Mouse (Mus musculus) spleen, adult 2 months (tissue): ENCODE measurements around the gene Kap. TPM values are rescaled to one million over a fixed set of nuclear protein-coding genes. Genes with fewer than 3 reads are reported as not detected.
"Not testable (repeated sequence)": the region's sequence is repeated elsewhere in the genome, so short reads cannot be mapped to it uniquely, and the experiment has no call there.

Source experiments
- DNase-seq, 2 experiments: peaks; one replicate each; pipeline versions ENCODE4 v3.0.0 to v3.0.0-alpha.2; 2012 to 2021; ENCODE audit warnings: low spot score in 2 of 2, low read depth in 1 of 2
- H3K27ac ChIP-seq: fragments of 200-500 bp; 2 replicates; pipeline ENCODE4 v1.5.1; 2012; ENCODE audit warnings: low read length, inconsistent platforms; ENCODE audit not compliant: insufficient read depth
- H3K27me3 ChIP-seq: fragments of 200-500 bp; 2 replicates; pipeline ENCODE4 v1.6.1; 2012; ENCODE audit warnings: mild to moderate bottlenecking, moderate library complexity, low read length, inconsistent platforms; ENCODE audit not compliant: control insufficient read depth, insufficient read depth
- H3K36me3 ChIP-seq: fragments of 200-500 bp; 2 replicates; pipeline ENCODE4 v1.6.1; 2012; ENCODE audit warnings: mild to moderate bottlenecking, low read length, inconsistent platforms; ENCODE audit not compliant: control insufficient read depth, insufficient read depth
- H3K4me1 ChIP-seq: fragments of 200-500 bp; 2 replicates; pipeline ENCODE4 v1.6.1; 2011; ENCODE audit warnings: inconsistent platforms; ENCODE audit not compliant: control insufficient read depth, insufficient read depth, insufficient read length
- H3K4me3 ChIP-seq: fragments of 200-500 bp; 2 replicates; pipeline ENCODE4 v1.5.1; 2011; ENCODE audit warnings: mild to moderate bottlenecking, inconsistent platforms; ENCODE audit not compliant: insufficient read depth, insufficient read length; ENCODE audit errors: extremely low read depth
- CTCF ChIP-seq: fragments of 200-500 bp; IDR thresholded peaks from 2 replicates; pipeline ENCODE4 v1.5.1; 2011; ENCODE audit warnings: mild to moderate bottlenecking, inconsistent platforms; ENCODE audit not compliant: insufficient read depth, insufficient read length, insufficient replicate concordance; ENCODE audit errors: extremely low read depth
- POLR2A ChIP-seq: fragments of 200-500 bp; IDR thresholded peaks from 2 replicates; pipeline ENCODE4 v1.6.1; 2011; ENCODE audit warnings: low read depth, low read length, inconsistent platforms
- WGBS: fragments of 180-500 bp; shearing (Covaris S2); methylation state at CpG from one replicate; pipeline ENCODE4 v1.1.7; 2018; 5-methylcytosine and 5-hydroxymethylcytosine counted together
- polyA plus RNA-seq: library from polyadenylated mRNA; depleted of rRNA; stranded (reverse); fragments of >200 nt; gene quantifications from 2 replicates; pipeline ENCODE4 v1.2.3, GENCODE M21; 2012; rRNA removed

Gene Kap
- polyA plus RNA-seq, 1 experiment, result 0.62 TPM

GRCm38 (mm10) chr6:133855871-133856270, 2.3 kb upstream of the Kap start:
- 78% methylated on average over 2 of the region's 2 CpGs for WGBS
- no peak for DNase-seq
- Histone ChIP-seq H3K27ac (no peak overlapping the region), H3K27me3 (no peaks in the 10 kb centered on the region), H3K4me1 (no peaks in the 10 kb centered on the region), H3K36me3 (no peaks in the 10 kb centered on the region), H3K4me3 (no peak overlapping the region)
- TF ChIP-seq CTCF, result no peak
- TF ChIP-seq POLR2A, result no peak

GRCm38 (mm10) chr6:133849359-133849758, 4.2 kb downstream of the Kap start:
- Histone ChIP-seq H3K27ac (no peak overlapping the region), H3K27me3 (no peaks in the 10 kb centered on the region), H3K4me3 (no peak overlapping the region), H3K4me1 (no peaks in the 10 kb centered on the region), H3K36me3 (no peaks in the 10 kb centered on the region)
- WGBS, result 80% methylated on average over 2 of the region's 2 CpGs
- no peak for DNase-seq
- TF ChIP-seq CTCF (no peak), POLR2A (no peak)

GRCm38 (mm10) chr6:133848861-133849260, 4.7 kb downstream of the Kap start:
- not testable (repeated sequence) for DNase-seq, H3K36me3 ChIP-seq, H3K27me3 ChIP-seq, H3K4me1 ChIP-seq, H3K4me3 ChIP-seq, H3K27ac ChIP-seq
- 85% methylated on average over 6 of the region's 6 CpGs for WGBS

- H3K4me3 ChIP-seq, DNase-seq, H3K4me1 ChIP-seq, H3K27ac ChIP-seq, H3K27me3 ChIP-seq, H3K36me3 ChIP-seq: not testable (repeated sequence)
- 85% methylated on average over 29 of the region's 29 CpGs for WGBS
Observed at GRCm38 (mm10) chr6:133838296-133838995, 15.1 kb downstream of the Kap start.

- Histone ChIP-seq H3K36me3 (no peaks in the 10 kb centered on the region), H3K27ac (no peak overlapping the region), H3K4me1 (no peaks in the 10 kb centered on the region), H3K4me3 (no peak overlapping the region), H3K27me3 (no peaks in the 10 kb centered on the region)
- no peak for DNase-seq
- TF ChIP-seq POLR2A (no peak), CTCF (no peak)
- WGBS, result 65% methylated on average over 1 of the region's 1 CpGs
Observed at GRCm38 (mm10) chr6:133812342-133812741, 41.2 kb downstream of the Kap start.

Other genes starting within 250 kb of the Kap start
- 21.6 and 35.2 TPM in 2 replicates for gene Etv6, start 181.9 kb upstream of the Kap start, polyA plus RNA-seq